Mouse (Mus musculus): ENCODE results near the gene Lrrc8d.

Lrrc8d gene

DNA sequence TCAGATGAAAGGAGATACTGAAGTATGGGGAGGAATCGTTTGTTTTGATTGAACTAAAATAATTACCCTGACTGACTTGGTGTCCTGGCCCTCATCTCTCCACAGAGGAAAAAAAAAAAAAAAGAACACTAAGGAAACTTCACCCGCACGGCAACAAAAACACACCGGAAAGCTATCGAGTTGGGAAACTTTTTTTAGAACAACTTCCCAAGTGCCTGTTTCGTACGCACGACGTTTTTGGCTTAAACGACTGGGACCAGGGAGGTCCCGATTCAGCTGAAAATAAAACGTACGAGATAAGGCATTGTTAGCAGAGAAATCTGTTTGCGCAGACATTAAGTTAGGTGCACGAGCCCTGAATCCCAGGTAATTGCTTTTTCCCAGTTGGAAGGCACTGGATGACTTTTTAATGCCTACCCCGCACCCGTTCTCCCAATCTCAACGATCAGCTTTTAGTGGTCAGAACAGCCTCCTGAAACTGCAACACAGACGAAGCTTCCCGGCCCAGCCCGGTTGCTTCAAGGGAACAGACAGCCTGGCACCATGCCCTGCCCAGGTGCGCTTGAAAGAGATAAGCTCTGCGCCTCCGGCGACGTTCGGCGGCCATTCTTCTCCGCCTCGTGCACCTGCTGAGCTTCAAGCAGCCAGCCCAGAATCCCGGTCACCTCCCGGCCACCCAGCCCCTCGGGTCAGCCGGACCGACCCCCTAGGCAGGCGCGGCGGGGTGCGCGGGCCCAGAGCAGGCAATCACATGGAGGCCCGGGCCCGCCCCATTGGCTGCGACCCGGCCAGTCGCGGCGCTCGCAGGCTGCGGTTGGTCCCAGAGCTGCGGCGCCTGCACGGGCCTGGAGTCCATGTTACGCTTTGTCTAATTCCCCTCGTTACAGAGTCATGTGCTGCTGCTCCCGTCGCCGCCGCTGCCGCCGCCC, at the start of gene Lrrc8d:
Gene Lrrc8d (plus strand): TSS at position 829 of the 929 bp plus-strand sequence.
- POLR2A ChIA-PET, result interaction anchor here (0.6 to 13.1 kb wide), 58 partner anchors 9 to 1875 kb away, joined by 3 to 173 read pairs (median 4); partner anchors contain the start of gene Zfp326 (in 1 of the 4)
- CTCF ChIA-PET, result interaction anchor here (0.6 to 1.7 kb wide), 6 partner anchors 13 to 1883 kb away, joined by 3 to 8 read pairs (median 4); no protein-coding TSS in a partner anchor

DNA sequence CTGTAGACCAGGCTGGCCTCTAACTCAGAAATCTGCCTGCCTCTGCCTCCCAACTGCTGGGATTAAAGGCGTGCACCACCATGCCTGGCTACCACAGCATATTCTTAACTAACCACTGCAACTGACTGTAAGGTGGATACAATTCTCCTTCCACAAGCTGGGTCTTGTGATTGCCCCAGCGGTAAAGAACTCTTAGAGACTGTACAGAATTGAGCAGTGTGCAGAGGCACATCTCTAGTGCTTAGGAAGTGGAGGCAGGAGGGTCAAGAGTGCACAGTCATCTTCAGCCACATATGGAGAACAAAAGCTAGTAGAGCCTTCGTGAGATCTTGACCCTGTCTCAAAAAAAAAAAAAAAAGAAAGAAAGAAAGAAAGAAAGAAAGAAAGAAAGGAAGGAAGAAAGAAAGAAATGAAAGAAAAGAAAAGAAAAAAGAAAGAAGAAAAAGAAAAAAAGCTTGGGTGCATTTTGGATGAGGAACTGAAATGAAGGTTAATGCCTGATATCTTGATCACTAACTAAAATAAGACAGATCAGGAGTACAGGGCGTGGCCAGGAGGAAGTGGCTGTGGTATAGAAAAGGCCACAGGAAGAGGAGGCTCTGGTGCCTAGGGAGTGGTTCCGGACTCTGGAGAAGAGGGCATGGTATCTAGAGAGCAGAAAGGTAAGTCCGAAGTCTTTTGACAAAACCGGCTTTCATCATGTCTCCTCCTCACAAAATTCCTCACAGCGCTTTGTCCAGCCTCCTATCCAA, 48.9 kb upstream of the Lrrc8d start:
- CTCF ChIA-PET, result no interaction called here
- POLR2A ChIA-PET, result interaction anchor here in 1 of 4 experiments (0.6 kb wide), 1 partner anchor 227 kb away, joined by 3 read pairs; no protein-coding TSS in a partner anchor

DNA sequence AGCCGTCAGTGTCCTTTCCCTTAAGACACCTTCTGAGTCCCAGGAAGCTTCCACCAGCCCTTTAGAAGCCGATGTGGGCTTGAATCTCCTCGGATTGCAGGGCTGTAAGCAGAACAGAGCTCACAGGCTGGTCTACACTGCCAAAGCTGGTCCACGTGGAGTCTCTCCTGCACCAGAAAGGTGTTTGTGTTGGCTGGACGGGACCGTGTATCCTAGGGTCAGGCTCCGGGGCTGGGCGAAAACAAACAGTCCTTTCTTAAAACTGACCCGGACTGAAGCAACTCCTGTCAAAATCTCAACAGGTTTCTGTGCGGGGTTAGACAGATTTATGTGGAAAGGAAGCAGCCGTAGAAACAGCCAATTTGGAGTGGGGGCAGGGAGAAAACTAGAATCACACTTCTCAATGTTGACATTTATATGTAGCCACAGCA, 48.2 kb upstream of the Lrrc8d start:
- CTCF ChIA-PET, result no interaction called here
- POLR2A ChIA-PET, result interaction anchor here in 1 of 4 experiments (0.6 kb wide), 1 partner anchor 227 kb away, joined by 3 read pairs; no protein-coding TSS in a partner anchor

DNA sequence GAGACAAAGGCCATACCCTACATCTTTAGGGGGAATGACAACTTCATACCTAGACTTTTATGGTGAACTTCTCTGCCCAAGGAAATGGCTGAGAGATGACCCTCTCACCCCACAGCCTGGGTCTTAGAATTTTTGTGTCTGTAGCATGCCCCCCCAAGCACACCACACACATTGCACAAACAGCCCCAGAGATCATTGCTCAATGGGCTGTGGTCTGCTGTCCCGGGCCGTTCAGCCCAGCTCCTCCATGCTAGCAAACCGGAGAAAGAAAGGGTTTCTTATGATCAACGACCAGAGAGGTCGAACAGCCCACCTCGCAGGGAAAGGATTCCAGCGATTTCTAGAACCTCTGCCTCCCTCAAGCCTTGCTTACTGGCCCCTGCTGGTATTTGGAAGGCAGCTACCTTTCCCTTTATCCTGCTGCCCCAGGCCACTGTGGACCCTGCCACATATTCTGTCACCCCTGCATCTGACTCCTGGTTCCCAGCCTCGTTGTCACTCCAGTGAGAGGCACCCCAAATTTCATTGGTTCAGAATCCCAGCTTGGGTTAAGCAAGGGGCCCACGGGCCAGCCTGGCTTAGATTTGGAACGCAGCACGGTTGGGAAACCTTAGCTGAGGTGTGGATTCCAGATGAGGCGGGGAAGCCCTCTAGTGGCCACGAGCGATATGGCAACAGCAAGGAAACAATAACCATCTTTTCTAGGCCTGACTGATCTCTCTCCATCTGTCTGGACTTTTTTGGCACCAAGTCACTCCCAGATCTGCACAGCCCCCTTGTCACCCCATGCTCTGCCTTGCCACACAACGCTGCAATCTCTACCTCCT, 45.3 kb upstream of the Lrrc8d start:
- CTCF ChIA-PET, result interaction anchor here (0.6 to 3.0 kb wide), 42 partner anchors 8 to 1455 kb away, joined by 3 to 27 read pairs (median 4); partner anchors contain the start of gene Lrrc8c (in 1 of the 4)

DNA sequence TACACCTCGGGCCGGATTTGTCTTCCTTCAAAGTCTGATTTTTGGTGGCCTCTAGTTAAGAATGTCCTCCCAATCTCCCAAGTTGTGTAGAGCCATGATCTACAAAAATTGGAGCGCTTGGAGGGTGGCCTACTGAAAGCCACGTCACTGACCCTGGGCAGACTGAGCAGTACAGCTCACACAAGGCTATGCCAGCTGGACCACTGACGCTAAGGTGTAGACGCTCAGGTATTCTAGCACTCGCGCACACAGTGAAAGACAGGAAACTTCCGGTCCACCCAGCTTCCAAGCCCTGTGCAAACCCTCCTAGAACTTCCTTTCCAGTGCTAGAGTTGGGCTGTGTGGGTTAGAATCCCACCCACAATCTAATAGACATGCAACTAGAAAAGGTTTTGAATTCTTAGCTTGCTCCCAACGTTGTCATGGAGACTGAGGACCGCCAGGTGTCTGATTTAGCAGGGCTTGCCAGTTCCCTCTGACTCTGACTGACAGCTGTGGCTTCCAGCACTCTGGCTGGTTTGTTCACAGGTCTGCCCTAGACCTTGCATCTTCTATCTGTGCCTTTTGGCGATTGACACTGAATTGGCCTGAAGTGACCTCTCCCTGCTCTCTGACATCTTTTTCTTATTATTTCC, 44.6 kb upstream of the Lrrc8d start:
- ChIA-PET CTCF (interaction anchor here (0.5 to 3.0 kb wide), 37 partner anchors 11 to 255 kb away, joined by 3 to 27 read pairs (median 5); partner anchors contain the start of gene Lrrc8c (in 1 of the 4)), POLR2A (interaction anchor here in 3 of 4 experiments (0.6 to 1.4 kb wide), 10 partner anchors 14 to 263 kb away, joined by 3 to 5 read pairs (median 4); no protein-coding TSS in a partner anchor)

More for the DNA sequence above, 45.3 kb upstream of the Lrrc8d start:
- POLR2A ChIA-PET, result interaction anchor here in 3 of 4 experiments (0.5 to 1.4 kb wide), 13 partner anchors 11 to 264 kb away, joined by 3 to 5 read pairs (median 3); no protein-coding TSS in a partner anchor

DNA sequence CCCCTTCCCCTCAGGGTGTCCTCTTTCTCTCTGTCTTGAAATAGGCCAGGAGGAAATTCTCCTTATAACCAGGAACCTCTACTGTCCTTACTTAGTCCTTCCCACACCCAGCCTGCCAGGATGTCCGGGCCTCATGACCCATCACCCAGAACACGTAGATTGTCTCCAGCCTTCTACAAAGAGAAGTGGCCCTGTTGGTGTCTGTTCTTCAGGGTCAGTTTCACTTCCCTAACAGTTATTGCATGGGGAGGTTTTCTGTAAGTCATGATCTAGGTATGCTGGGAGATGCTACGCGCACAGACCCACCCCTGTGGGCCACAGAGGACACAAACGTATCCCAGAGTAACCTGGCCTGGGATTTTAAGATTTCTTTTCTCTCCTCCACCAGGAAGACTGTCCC, 37.9 kb upstream of the Lrrc8d start:
- POLR2A ChIA-PET, result no interaction called here
- CTCF ChIA-PET, result no interaction called here

DNA sequence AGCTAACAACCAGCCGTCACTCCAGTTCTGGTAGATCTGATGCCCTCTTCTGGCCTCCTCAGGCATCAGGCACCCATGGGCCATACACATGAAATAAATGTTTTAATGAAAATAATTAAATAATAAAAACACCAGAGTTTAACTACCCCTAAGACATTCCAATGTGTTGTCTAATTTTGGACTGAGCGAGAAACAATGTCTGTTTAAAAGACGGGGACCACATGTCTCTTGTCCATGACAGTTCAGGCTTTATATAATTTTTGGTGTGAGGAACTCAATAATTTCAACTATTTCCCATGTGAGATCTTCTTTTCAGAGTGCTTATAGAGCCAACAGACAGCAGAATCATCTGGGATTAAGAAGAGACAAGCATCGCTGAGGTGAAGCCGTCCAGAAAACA, 32.8 kb upstream of the Lrrc8d start:
- ChIA-PET POLR2A (no interaction called here), CTCF (interaction anchor here in 1 of 4 experiments (1.1 kb wide), 1 partner anchor 75 kb away, joined by 7 read pairs; no protein-coding TSS in a partner anchor)

GRCm38 (mm10) chr5:105667411-105667810, 32.4 kb upstream of the Lrrc8d start:
- POLR2A ChIA-PET, result no interaction called here

DNA sequence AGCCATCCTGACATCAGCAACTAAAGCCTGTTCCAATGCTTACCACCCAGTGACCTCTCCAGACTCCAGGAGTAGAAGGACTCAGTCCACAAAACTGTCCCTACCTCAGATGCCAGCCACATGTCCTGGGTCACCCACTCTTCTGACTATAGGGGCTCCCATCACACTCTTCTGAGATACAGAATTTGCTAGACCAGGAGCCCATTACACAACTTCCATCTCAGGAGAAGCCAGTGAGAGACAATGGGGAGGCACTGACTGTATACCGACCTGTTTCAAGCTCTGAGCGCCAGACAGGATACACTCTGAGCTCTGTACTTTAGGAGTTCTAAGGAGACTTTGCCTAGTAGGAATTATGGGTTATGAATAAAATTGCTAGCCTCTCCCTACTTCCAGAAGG, 30.7 kb upstream of the Lrrc8d start:
- ChIA-PET POLR2A (interaction anchor here in 2 of 4 experiments (0.8 to 2.0 kb wide), 10 partner anchors 8 to 258 kb away, joined by 3 to 9 read pairs (median 3); partner anchors contain the start of gene Lrrc8d (in 1 of the 2)), CTCF (interaction anchor here in 3 of 4 experiments (0.9 to 1.2 kb wide), 4 partner anchors 14 to 16 kb away, joined by 3 to 4 read pairs (median 4); no protein-coding TSS in a partner anchor)

More at GRCm38 (mm10) chr5:105667411-105667810, 32.4 kb upstream of the Lrrc8d start:
- CTCF ChIA-PET, result no interaction called here

- POLR2A ChIA-PET, result interaction anchor here in 2 of 4 experiments (0.6 to 2.0 kb wide), 14 partner anchors 8 to 257 kb away, joined by 3 to 9 read pairs (median 3); partner anchors contain the start of gene Lrrc8d (in 1 of the 2)
- CTCF ChIA-PET, result interaction anchor here (0.5 to 1.2 kb wide), 10 partner anchors 10 to 265 kb away, joined by 3 to 6 read pairs (median 4); no protein-coding TSS in a partner anchor
These were observed 30.0 kb upstream of the Lrrc8d start for GRCm38 (mm10) chr5:105669508-105670353.

- POLR2A ChIA-PET, result interaction anchor here in 3 of 4 experiments (0.6 to 1.6 kb wide), 10 partner anchors 10 to 217 kb away, joined by 3 to 5 read pairs (median 3); partner anchors contain the start of gene Lrrc8d (in 1 of the 3)
- CTCF ChIA-PET, result interaction anchor here in 3 of 4 experiments (0.8 to 2.9 kb wide), 4 partner anchors 13 to 27 kb away, joined by 3 to 12 read pairs (median 4); no protein-coding TSS in a partner anchor
These were observed 27.4 kb upstream of the Lrrc8d start for GRCm38 (mm10) chr5:105672332-105672731.

DNA sequence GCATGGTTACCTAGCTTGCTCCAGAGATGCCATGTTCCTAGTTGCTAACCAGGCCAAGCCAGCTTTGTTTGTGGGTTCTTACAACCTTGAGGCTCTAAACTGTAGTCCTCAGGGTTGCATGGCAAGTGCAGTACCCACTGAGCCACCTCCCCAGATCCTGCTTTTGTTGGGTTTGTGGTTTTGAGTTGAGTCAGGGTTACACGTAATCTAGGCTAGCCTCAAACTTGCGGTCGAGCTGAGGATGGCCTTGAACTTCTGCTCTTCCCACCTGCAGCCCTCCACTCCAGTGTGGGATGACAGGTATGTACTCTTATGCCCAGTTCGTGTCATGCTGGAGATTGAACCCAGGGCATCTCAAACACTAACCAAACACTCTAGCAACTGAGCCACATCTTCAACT, 24.3 kb upstream of the Lrrc8d start:
- ChIA-PET POLR2A (interaction anchor here in 1 of 4 experiments (1.2 to 1.5 kb wide), 2 partner anchors 24 to 26 kb away, joined by 4 to 5 read pairs; partner anchors contain the start of gene Lrrc8d), CTCF (interaction anchor here in 3 of 4 experiments (0.6 to 1.4 kb wide), 4 partner anchors 9 to 633 kb away, joined by 3 to 11 read pairs (median 3); no protein-coding TSS in a partner anchor)

- ChIA-PET POLR2A (no interaction called here), CTCF (interaction anchor here in 1 of 4 experiments (0.5 kb wide), 1 partner anchor 11 kb away, joined by 4 read pairs; no protein-coding TSS in a partner anchor)
These were observed 22.7 kb upstream of the Lrrc8d start for GRCm38 (mm10) chr5:105677071-105677470.

- ChIA-PET CTCF (no interaction called here), POLR2A (interaction anchor here in 2 of 4 experiments (0.6 to 0.9 kb wide), 2 partner anchors 9 to 1161 kb away, joined by 3 read pairs; no protein-coding TSS in a partner anchor)
These were observed 21.5 kb upstream of the Lrrc8d start for GRCm38 (mm10) chr5:105678243-105678642.

GRCm38 (mm10) chr5:105679261-105679660, 20.5 kb upstream of the Lrrc8d start:
- CTCF ChIA-PET, result interaction anchor here in 1 of 4 experiments (1.5 kb wide), 2 partner anchors 9 to 24 kb away, joined by 4 read pairs; no protein-coding TSS in a partner anchor
- POLR2A ChIA-PET, result no interaction called here
